Mouse (Mus musculus) ES-Bruce4 (cell line): ENCODE measurements around the gene Supt4a. TPM values are rescaled to one million over a fixed set of nuclear protein-coding genes. Genes with fewer than 3 reads are reported as not detected.

Source experiments
- H3K27ac ChIP-seq: 2 replicates; pipeline ENCODE4 v1.5.1; 2012; ENCODE audit warnings: low read length, inconsistent platforms; ENCODE audit not compliant: insufficient read depth
- H3K27me3 ChIP-seq: 2 replicates; pipeline ENCODE4 v1.6.1; 2012; ENCODE audit warnings: mild to moderate bottlenecking, low read length, inconsistent platforms; ENCODE audit not compliant: control insufficient read depth, poor library complexity, insufficient read depth, severe bottlenecking
- H3K36me3 ChIP-seq: 2 replicates; pipeline ENCODE4 v1.6.1; 2012; ENCODE audit warnings: inconsistent platforms, mild to moderate bottlenecking, low read length, moderate library complexity; ENCODE audit not compliant: control insufficient read depth, poor library complexity, insufficient read depth, severe bottlenecking
- H3K4me1 ChIP-seq: one replicate; pipeline ENCODE4 v1.8.1; 2011; ENCODE audit warnings: low read length; ENCODE audit not compliant: control insufficient read depth, insufficient read depth
- H3K4me3 ChIP-seq: 2 replicates; pipeline ENCODE4 v1.5.1; 2011; ENCODE audit warnings: low read depth, mild to moderate bottlenecking, low read length
- H3K9ac ChIP-seq: 2 replicates; pipeline ENCODE4 v1.6.1; 2012; ENCODE audit warnings: low read depth, mild to moderate bottlenecking, inconsistent platforms; ENCODE audit not compliant: poor library complexity, severe bottlenecking
- H3K9me3 ChIP-seq: replicated peaks from 2 replicates; pipeline ENCODE4 v1.6.1; 2012; ENCODE audit warnings: mild to moderate bottlenecking, low read length, inconsistent platforms; ENCODE audit not compliant: control insufficient read depth, poor library complexity, insufficient read depth, severe bottlenecking
- CTCF ChIP-seq: IDR thresholded peaks from one replicate; pipeline ENCODE4 v1.8.1; 2011; ENCODE audit warnings: low read depth, low read length
- EP300 ChIP-seq: IDR thresholded peaks from 2 replicates; pipeline ENCODE4 v1.6.1; 2011; ENCODE audit warnings: low read depth, low read length; ENCODE audit not compliant: insufficient read depth
- POLR2A ChIP-seq: IDR thresholded peaks from one replicate; pipeline ENCODE4 v1.8.1; 2011; ENCODE audit warnings: low read length; ENCODE audit not compliant: insufficient read depth
- polyA plus RNA-seq: library from polyadenylated mRNA; stranded (reverse); fragments of >200 nt; gene quantifications from 2 replicates; pipeline ENCODE4 v1.2.4, GENCODE M21; 2011; ENCODE audit warnings: low read depth; ENCODE audit not compliant: missing spikeins, insufficient read depth, insufficient read length

Supt4a gene
- polyA plus RNA-seq, 1 experiment = 83.6 TPM

- peak overlapping the region; percentile 78 for H3K9ac ChIP-seq
- peak overlapping the region; percentile 75 for H3K4me3 ChIP-seq
- TF ChIP-seq POLR2A = peak; percentile 88
- no peak for TF ChIP-seq CTCF
- 0 out of 2 replicates have a peak, but pooled peaks have one; percentile 40 for TF ChIP-seq EP300
- H3K27ac ChIP-seq = peak overlapping the region; percentile 49
- no peaks in the 10 kb centered on the region for H3K27me3 ChIP-seq
- no peaks in the 10 kb centered on the region for H3K9me3 ChIP-seq
- H3K4me1 ChIP-seq = peaks cover 3% of the 10 kb centered on the region
- peaks cover 7% of the 10 kb centered on the region; the same call in 1 of the 2 replicates for H3K36me3 ChIP-seq
Measured at GRCm38 (mm10) chr11:87755360-87756017, 18.1 kb downstream of the Supt4a start.

GRCm38 (mm10) chr11:87756251-87756820 is 19.0 kb downstream of the Supt4a start:
- Histone ChIP-seq H3K36me3 (peaks cover 7% of the 10 kb centered on the region; the same call in 1 of the 2 replicates), H3K27me3 (no peaks in the 10 kb centered on the region), H3K9me3 (no peaks in the 10 kb centered on the region), H3K4me3 (peak overlapping the region; percentile 75), H3K9ac (peak overlapping the region; percentile 78), H3K4me1 (peaks cover 3% of the 10 kb centered on the region), H3K27ac (peak overlapping the region; percentile 73)
- TF ChIP-seq CTCF (no peak), EP300 (no peak), POLR2A (no peak)

- TF ChIP-seq POLR2A = no peak
- TF ChIP-seq EP300 = no peak
- TF ChIP-seq CTCF = no peak
- Histone ChIP-seq H3K36me3 (peaks cover 7% of the 10 kb centered on the region; the same call in 1 of the 2 replicates), H3K4me3 (peak overlapping the region; percentile 75), H3K9ac (peak overlapping the region; percentile 78), H3K27ac (peak overlapping the region; percentile 73), H3K4me1 (peaks cover 3% of the 10 kb centered on the region), H3K27me3 (no peaks in the 10 kb centered on the region), H3K9me3 (no peaks in the 10 kb centered on the region)
Measured at GRCm38 (mm10) chr11:87757001-87757954, 19.9 kb downstream of the Supt4a start.

GRCm38 (mm10) chr11:87758161-87758911 is 21.0 kb downstream of the Supt4a start:
- H3K36me3 ChIP-seq = peaks cover 7% of the 10 kb centered on the region; the same call in 1 of the 2 replicates
- no peak overlapping the region for H3K9ac ChIP-seq
- H3K9me3 ChIP-seq = no peaks in the 10 kb centered on the region
- no peak overlapping the region for H3K27ac ChIP-seq
- no peaks in the 10 kb centered on the region for H3K27me3 ChIP-seq
- H3K4me3 ChIP-seq = no peak overlapping the region
- no peak for TF ChIP-seq POLR2A
- TF ChIP-seq EP300 = no peak
- TF ChIP-seq CTCF = no peak
- peaks cover 3% of the 10 kb centered on the region for H3K4me1 ChIP-seq

- H3K9me3 ChIP-seq = no peaks in the 10 kb centered on the region
- no peaks in the 10 kb centered on the region for H3K27me3 ChIP-seq
Measured at GRCm38 (mm10) chr11:87758957-87759608, 21.7 kb downstream of the Supt4a start.

More at GRCm38 (mm10) chr11:87758957-87759608, 21.7 kb downstream of the Supt4a start:
- no peak overlapping the region for H3K27ac ChIP-seq
- peaks cover 3% of the 10 kb centered on the region for H3K4me1 ChIP-seq
- peaks cover 7% of the 10 kb centered on the region; the same call in 1 of the 2 replicates for H3K36me3 ChIP-seq
- no peak overlapping the region for H3K4me3 ChIP-seq
- H3K9ac ChIP-seq = no peak overlapping the region
- TF ChIP-seq POLR2A (no peak), CTCF (no peak), EP300 (no peak)
